Mouse (Mus musculus) brain, embryonic 14.5 days (tissue): Measurements from ENCODE around the gene Slc9b1.

Source experiments
- CTCF ChIP-seq: fragments of 200-500 bp; IDR thresholded peaks from 2 replicates; pipeline ENCODE4 v1.5.1; 2012; ENCODE audit warnings: inconsistent platforms, mild to moderate bottlenecking, moderate library complexity, borderline replicate concordance; ENCODE audit not compliant: insufficient read depth, insufficient read length; ENCODE audit errors: extremely low read depth
- POLR2A ChIP-seq: fragments of 200-500 bp; IDR thresholded peaks from 2 replicates; pipeline ENCODE4 v1.6.1; 2012; ENCODE audit warnings: mild to moderate bottlenecking, inconsistent platforms, borderline replicate concordance; ENCODE audit not compliant: poor library complexity, insufficient read depth, insufficient read length, severe bottlenecking; ENCODE audit errors: extremely low read depth

GRCm38 (mm10) chr3:135436901-135437616 is 89.2 kb downstream of the Slc9b1 start:
- TF ChIP-seq CTCF = no peak
- no peak for TF ChIP-seq POLR2A
